Mouse (Mus musculus) myocyte (in vitro differentiated cells): ENCODE data around the gene Nxph4. TPM values are rescaled to one million over a fixed set of nuclear protein-coding genes. Genes with fewer than 3 reads are reported as not detected.

ENCODE experiments used
- H3K27me3 ChIP-seq: one replicate; pipeline ENCODE4 v1.6.1; 2011; ENCODE audit not compliant: control insufficient read depth, insufficient read depth, insufficient read length
- H3K36me3 ChIP-seq: one replicate; pipeline ENCODE4 v1.6.1; 2011; ENCODE audit not compliant: control insufficient read depth, insufficient read depth
- H3K4me2 ChIP-seq: one replicate; pipeline ENCODE4 v1.6.1; 2011; ENCODE audit warnings: low read depth, control low read depth
- H3K4me3 ChIP-seq: one replicate; pipeline ENCODE4 v1.5.1; 2011; ENCODE audit warnings: mild to moderate bottlenecking, control low read depth, moderate library complexity
- H3K79me2 ChIP-seq: one replicate; pipeline ENCODE4 v1.6.1; 2011; ENCODE audit not compliant: control insufficient read depth, insufficient read depth
- H3ac ChIP-seq: one replicate; pipeline ENCODE4 v1.6.1; 2011; ENCODE audit not compliant: control insufficient read depth, insufficient read length
- CEBPB ChIP-seq: IDR thresholded peaks from 2 replicates; pipeline ENCODE4 v1.6.1; 2011; ENCODE audit warnings: mild to moderate bottlenecking, moderate library complexity; ENCODE audit not compliant: poor library complexity, insufficient read depth, severe bottlenecking
- E2F4 ChIP-seq: IDR thresholded peaks from one replicate; pipeline ENCODE4 v1.6.1; 2011; ENCODE audit warnings: mild to moderate bottlenecking, control low read depth, moderate library complexity; ENCODE audit not compliant: insufficient read depth
- MAX ChIP-seq: IDR thresholded peaks from one replicate; pipeline ENCODE4 v1.6.1; 2011; ENCODE audit warnings: low read depth, mild to moderate bottlenecking, control low read depth
- MYOD1 ChIP-seq, 3 experiments: IDR thresholded peaks; one replicate each; pipeline ENCODE4 v1.6.1; 2011; ENCODE audit warnings: control low read depth in 2 of 3, low read depth in 2 of 3, mild to moderate bottlenecking in 2 of 3, moderate library complexity in 1 of 3; ENCODE audit not compliant: insufficient read length in 2 of 3, control insufficient read depth in 1 of 3
- MYOG ChIP-seq, 3 experiments: IDR thresholded peaks; one replicate each; pipeline ENCODE4 v1.6.1; 2011; ENCODE audit warnings: control low read depth in 2 of 3, low read depth in 2 of 3, mild to moderate bottlenecking in 2 of 3; ENCODE audit not compliant: insufficient read length in 2 of 3, control insufficient read depth in 1 of 3, insufficient read depth in 1 of 3
- POLR2A ChIP-seq: IDR thresholded peaks from one replicate; pipeline ENCODE4 v1.6.1; 2011; ENCODE audit warnings: low read depth, mild to moderate bottlenecking, control low read depth, moderate library complexity; ENCODE audit not compliant: insufficient read length
- POLR2AphosphoS2 ChIP-seq: IDR thresholded peaks from one replicate; pipeline ENCODE4 v1.6.1; 2011; ENCODE audit warnings: low read depth, control low read depth; ENCODE audit not compliant: insufficient read length
- REST ChIP-seq: IDR thresholded peaks from one replicate; pipeline ENCODE4 v1.6.1; 2011; ENCODE audit warnings: mild to moderate bottlenecking, control low read depth, moderate library complexity; ENCODE audit not compliant: insufficient read depth, insufficient read length
- SRF ChIP-seq: IDR thresholded peaks from one replicate; pipeline ENCODE4 v1.6.1; 2011; ENCODE audit warnings: low read depth; ENCODE audit not compliant: control insufficient read depth, insufficient read length
- TCF12 ChIP-seq: IDR thresholded peaks from one replicate; pipeline ENCODE4 v1.6.1; 2011; ENCODE audit warnings: mild to moderate bottlenecking, control low read depth; ENCODE audit not compliant: poor library complexity, insufficient read depth, severe bottlenecking
- TCF3 ChIP-seq: IDR thresholded peaks from one replicate; pipeline ENCODE4 v1.6.1; 2011; ENCODE audit warnings: low read depth, control low read depth; ENCODE audit not compliant: insufficient read length
- USF1 ChIP-seq: IDR thresholded peaks from one replicate; pipeline ENCODE4 v1.6.1; 2011; ENCODE audit warnings: low read depth, mild to moderate bottlenecking, control low read depth, moderate library complexity
- polyA plus RNA-seq: library from polyadenylated mRNA; unstranded; fragments of >200 nt; fragmentation: generic; extraction: Trizol; gene quantifications from one replicate; pipeline ENCODE4 v1.2.1, GENCODE M21; 2012; ENCODE audit warnings: missing spikeins

Gene Nxph4
- polyA plus RNA-seq, 1 experiment: 3.9 TPM

- Histone ChIP-seq H3K4me2 (peak overlapping the region; percentile 100), H3K27me3 (no peaks in the 10 kb centered on the region), H3K36me3 (no peaks in the 10 kb centered on the region), H3K79me2 (no peaks in the 10 kb centered on the region), H3K4me3 (peak overlapping the region; percentile 71), H3ac (peak overlapping the region; percentile 30)
- TF ChIP-seq MYOD1 (IDR thresholded peaks at IDR 0.05; ENCODE audit: control insufficient read depth in 1 of 3, insufficient read length in 2 of 3, low read depth in 2 of 3): no peak
- TF ChIP-seq CEBPB: no peak
- TF ChIP-seq POLR2A: no peak
- no peak for TF ChIP-seq E2F4
- TF ChIP-seq REST: no peak
- no peak for TF ChIP-seq MYOG (IDR thresholded peaks at IDR 0.05; ENCODE audit: control insufficient read depth in 1 of 3, insufficient read depth in 1 of 3, insufficient read length in 2 of 3, low read depth in 2 of 3)
- no peak for TF ChIP-seq USF1
- TF ChIP-seq TCF12: no peak
- TF ChIP-seq TCF3: no peak
- TF ChIP-seq MAX: no peak
- no peak for TF ChIP-seq SRF
- TF ChIP-seq POLR2AphosphoS2: no peak
Observed at GRCm38 (mm10) chr10:127510895-127511617, 23.3 kb downstream of the Nxph4 start.

- Histone ChIP-seq H3K27me3 (no peaks in the 10 kb centered on the region), H3K4me2 (no peak overlapping the region), H3K4me3 (no peak overlapping the region), H3K36me3 (no peaks in the 10 kb centered on the region), H3ac (no peak overlapping the region), H3K79me2 (no peaks in the 10 kb centered on the region)
- TF ChIP-seq TCF3: no peak
- TF ChIP-seq POLR2AphosphoS2: no peak
- no peak for TF ChIP-seq POLR2A
- no peak for TF ChIP-seq MAX
- TF ChIP-seq MYOG (IDR thresholded peaks at IDR 0.05; ENCODE audit: control insufficient read depth in 1 of 3, insufficient read depth in 1 of 3, insufficient read length in 2 of 3, low read depth in 2 of 3): no peak
- no peak for TF ChIP-seq CEBPB
- TF ChIP-seq USF1: no peak
- TF ChIP-seq E2F4: no peak
- TF ChIP-seq SRF: no peak
- TF ChIP-seq REST: no peak
- TF ChIP-seq TCF12: no peak
- no peak for TF ChIP-seq MYOD1 (IDR thresholded peaks at IDR 0.05; ENCODE audit: control insufficient read depth in 1 of 3, insufficient read length in 2 of 3, low read depth in 2 of 3)
Observed at GRCm38 (mm10) chr10:127509837-127510701, 24.3 kb downstream of the Nxph4 start.

- H3K79me2 ChIP-seq: no peaks in the 10 kb centered on the region
- no peak overlapping the region for H3ac ChIP-seq
- H3K36me3 ChIP-seq: peaks cover 1% of the 10 kb centered on the region
- H3K4me3 ChIP-seq: no peak overlapping the region
- peak overlapping the region; percentile 57 for H3K4me2 ChIP-seq
- no peaks in the 10 kb centered on the region for H3K27me3 ChIP-seq
- TF ChIP-seq POLR2A (no peak), MYOG (IDR thresholded peaks at IDR 0.05; ENCODE audit: control insufficient read depth in 1 of 3, insufficient read depth in 1 of 3, insufficient read length in 2 of 3, low read depth in 2 of 3) (peak in 1 of 3 experiments; percentile 10)
Observed at GRCm38 (mm10) chr10:127509051-127509836, 25.1 kb downstream of the Nxph4 start.

- Histone ChIP-seq H3K79me2 (no peaks in the 10 kb centered on the region), H3K4me3 (no peak overlapping the region), H3ac (no peak overlapping the region), H3K36me3 (peaks cover 5% of the 10 kb centered on the region), H3K4me2 (peak overlapping the region; percentile 57), H3K27me3 (no peaks in the 10 kb centered on the region)
- TF ChIP-seq E2F4 (no peak), MYOD1 (IDR thresholded peaks at IDR 0.05; ENCODE audit: control insufficient read depth in 1 of 3, insufficient read length in 2 of 3, low read depth in 2 of 3) (no peak), TCF3 (no peak), MYOG (IDR thresholded peaks at IDR 0.05; ENCODE audit: control insufficient read depth in 1 of 3, insufficient read depth in 1 of 3, insufficient read length in 2 of 3, low read depth in 2 of 3) (no peak), TCF12 (no peak), CEBPB (no peak), MAX (no peak), REST (no peak)
Observed at GRCm38 (mm10) chr10:127508239-127508638, 26.1 kb downstream of the Nxph4 start.
